Mouse (Mus musculus) erythroblast, embryonic 14.5 days (primary cell): ENCODE data around the gene Nmt2. TPM values are rescaled to one million over a fixed set of nuclear protein-coding genes. Genes with fewer than 3 reads are reported as not detected.

ENCODE experiments used
- H3K27me3 ChIP-seq: 2 replicates; pipeline ENCODE4 v1.6.1; 2012; ENCODE audit warnings: inconsistent platforms; ENCODE audit not compliant: control insufficient read depth
- H3K36me3 ChIP-seq: 2 replicates; pipeline ENCODE4 v1.6.1; 2012; ENCODE audit warnings: mild to moderate bottlenecking, inconsistent platforms; ENCODE audit not compliant: control insufficient read depth
- H3K4me1 ChIP-seq: 2 replicates; pipeline ENCODE4 v1.6.1; 2012; ENCODE audit warnings: inconsistent platforms; ENCODE audit not compliant: control insufficient read depth
- H3K4me3 ChIP-seq: replicated peaks from 2 replicates; pipeline ENCODE3; 2012; ENCODE audit warnings: moderate library complexity, mild to moderate bottlenecking, inconsistent platforms
- H3K9me3 ChIP-seq: 2 replicates; pipeline ENCODE4 v1.6.1; 2012; ENCODE audit warnings: low read length, inconsistent platforms, mixed read lengths; ENCODE audit not compliant: control insufficient read depth
- GATA1 ChIP-seq: IDR thresholded peaks from 2 replicates; pipeline ENCODE4 v1.6.1; 2012; ENCODE audit warnings: low read length, inconsistent platforms, mixed read lengths
- TAL1 ChIP-seq: IDR thresholded peaks from 3 replicates; pipeline ENCODE4 v1.6.1; 2012; ENCODE audit warnings: low read length, inconsistent platforms, mixed read lengths
- polyA plus RNA-seq: library from polyadenylated mRNA; stranded (reverse); fragments of >175 nt; gene quantifications from 2 replicates; pipeline ENCODE4 v1.2.3, GENCODE M21; 2012

Gene Nmt2
- 0.70 and 1.3 TPM in 2 replicates for polyA plus RNA-seq

DNA sequence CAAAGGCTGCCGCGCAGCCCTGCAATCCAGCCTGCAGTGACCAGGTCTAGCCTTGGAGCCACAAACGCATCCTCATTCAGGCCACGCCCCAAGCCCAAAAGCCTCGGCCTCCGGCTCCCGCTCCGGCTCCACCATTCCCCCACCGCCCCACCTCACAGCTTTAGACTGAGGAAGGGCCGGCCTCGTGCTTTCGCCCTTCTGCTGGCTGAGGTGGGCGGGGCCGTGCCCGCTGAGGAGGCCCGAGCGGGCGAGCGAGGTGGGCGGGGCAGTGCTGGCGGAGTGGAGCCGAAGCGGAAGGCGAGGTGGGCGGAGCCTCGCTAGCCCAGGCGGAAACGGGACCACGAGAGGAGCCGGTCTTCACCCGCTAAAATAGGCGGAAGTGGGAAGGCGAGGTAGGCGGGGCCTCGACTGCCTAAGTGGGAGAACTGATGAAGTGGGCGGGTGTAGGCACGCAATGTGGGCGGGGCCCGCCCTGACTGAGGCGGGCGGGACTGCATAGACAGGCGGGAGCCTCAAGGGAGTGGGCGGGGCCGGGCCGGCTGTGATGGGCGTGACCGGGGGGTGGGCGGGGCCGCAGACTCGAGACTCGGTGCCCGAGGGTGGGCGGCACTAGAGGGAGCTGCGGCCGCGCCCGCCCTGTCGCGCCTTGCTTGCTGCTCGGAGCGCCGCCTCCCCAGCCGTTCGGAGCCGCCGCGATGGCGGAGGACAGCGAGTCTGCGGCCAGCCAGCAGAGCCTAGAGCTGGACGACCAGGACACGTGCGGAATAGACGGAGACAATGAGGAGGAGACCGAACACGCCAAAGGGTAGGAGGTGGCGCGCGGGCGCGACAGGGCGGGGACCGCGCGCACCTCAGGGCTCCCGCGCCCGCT, at the start of gene Nmt2:
Gene Nmt2, plus strand, starts transcription at position 611 of the 871 bp plus-strand sequence.
- Histone ChIP-seq H3K4me3 (peak within 1 kb of the TSS; percentile 96), H3K36me3 (no peaks in the 10 kb centered on the region; the same call in 1 of the 2 replicates), H3K9me3 (no peaks in the 10 kb centered on the region), H3K27me3 (no peaks in the 10 kb centered on the region), H3K4me1 (peaks cover 35% of the 10 kb centered on the region)
- TF ChIP-seq TAL1, result no peak
- TF ChIP-seq GATA1, result no peak

DNA sequence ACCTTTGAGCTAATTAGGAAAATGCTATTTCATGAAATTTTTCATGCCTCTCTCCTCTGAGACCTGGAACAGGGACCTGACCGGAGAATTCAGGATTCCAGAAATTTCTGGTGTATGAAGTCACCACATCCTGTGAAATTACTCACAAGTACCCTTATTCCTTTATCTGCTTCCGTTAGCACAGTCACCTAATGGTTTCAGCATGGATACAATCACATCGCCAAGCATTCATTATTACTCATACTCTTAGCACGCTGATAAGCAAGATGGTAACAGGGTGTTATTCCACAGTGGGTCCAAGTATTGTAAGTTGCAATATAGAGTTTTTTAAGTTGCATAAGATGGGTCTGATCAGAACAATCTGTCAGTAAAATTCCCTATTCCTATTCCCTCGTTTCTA, 44.8 kb upstream of the Nmt2 start:
- Histone ChIP-seq H3K4me3 (no peak overlapping the region), H3K4me1 (no peaks in the 10 kb centered on the region), H3K27me3 (no peaks in the 10 kb centered on the region), H3K36me3 (no peaks in the 10 kb centered on the region), H3K9me3 (no peaks in the 10 kb centered on the region)
- TF ChIP-seq GATA1 (no peak), TAL1 (no peak)

DNA sequence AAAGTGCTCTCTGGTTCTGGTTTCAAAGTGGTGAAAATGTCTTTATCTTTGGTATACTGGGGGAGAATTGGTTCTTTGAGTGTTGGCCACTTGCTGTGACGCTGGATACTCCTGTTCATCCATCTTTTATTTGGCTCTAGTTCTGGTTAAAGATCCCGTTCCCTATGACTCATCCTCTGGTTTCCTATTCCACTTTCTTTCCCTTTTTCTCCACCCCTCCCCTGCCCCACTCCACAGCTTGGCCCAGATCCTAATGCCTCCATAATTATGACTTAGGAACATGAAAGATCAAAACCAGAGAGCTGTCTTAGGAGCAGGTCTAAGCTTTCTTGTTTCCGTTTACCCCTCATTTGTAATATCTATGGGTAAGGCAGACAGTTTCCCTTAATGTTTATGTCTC, 39.8 kb upstream of the Nmt2 start:
- H3K36me3 ChIP-seq, result no peaks in the 10 kb centered on the region
- no peak overlapping the region for H3K4me3 ChIP-seq
- H3K27me3 ChIP-seq, result no peaks in the 10 kb centered on the region
- H3K4me1 ChIP-seq, result no peaks in the 10 kb centered on the region
- TF ChIP-seq TAL1 (no peak), GATA1 (no peak)
- H3K9me3 ChIP-seq, result no peaks in the 10 kb centered on the region

DNA sequence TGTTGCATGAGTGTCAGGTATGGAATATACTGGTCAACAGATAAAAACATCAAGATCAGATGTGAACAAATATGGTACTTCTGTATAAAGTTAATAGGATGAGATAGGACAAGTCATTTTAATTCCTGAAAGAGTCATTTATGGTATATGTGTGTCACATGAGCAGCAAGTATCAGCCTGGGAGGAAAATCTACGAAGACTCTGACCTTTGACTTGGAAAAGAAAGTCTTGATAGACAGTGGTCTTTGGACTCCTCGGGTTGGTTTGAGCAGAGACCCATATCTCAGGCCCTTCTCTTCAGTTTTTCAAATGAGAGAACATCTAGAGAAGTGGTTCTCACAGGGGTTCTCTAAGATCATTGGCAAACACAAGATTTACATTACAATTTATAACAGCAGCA, 32.7 kb upstream of the Nmt2 start:
- Histone ChIP-seq H3K9me3 (no peaks in the 10 kb centered on the region), H3K4me1 (no peaks in the 10 kb centered on the region), H3K4me3 (no peak overlapping the region), H3K27me3 (no peaks in the 10 kb centered on the region), H3K36me3 (no peaks in the 10 kb centered on the region)
- no peak for TF ChIP-seq GATA1

DNA sequence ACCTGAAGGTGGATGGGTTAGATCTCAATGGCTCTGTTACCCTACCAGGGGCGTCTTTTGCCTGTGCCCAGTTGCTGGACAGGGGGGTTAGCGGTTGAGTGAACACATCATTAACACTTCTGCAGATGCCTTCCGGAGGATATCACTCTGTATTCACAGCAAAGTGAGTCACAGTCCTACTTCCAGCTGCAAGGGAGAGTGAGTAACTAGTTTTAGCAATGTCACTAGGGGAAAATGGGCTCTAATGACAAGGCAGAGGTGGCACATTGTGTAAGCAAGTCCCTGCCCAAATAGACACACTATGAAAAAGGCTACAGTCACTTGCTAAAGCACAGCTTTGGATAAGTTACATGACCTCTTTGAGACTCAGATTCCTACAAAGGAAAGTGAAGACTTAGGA, 17.5 kb upstream of the Nmt2 start:
- Histone ChIP-seq H3K4me1 (no peaks in the 10 kb centered on the region), H3K36me3 (no peaks in the 10 kb centered on the region), H3K9me3 (no peaks in the 10 kb centered on the region), H3K4me3 (no peak overlapping the region), H3K27me3 (no peaks in the 10 kb centered on the region)
- TF ChIP-seq GATA1 (no peak), TAL1 (no peak)

DNA sequence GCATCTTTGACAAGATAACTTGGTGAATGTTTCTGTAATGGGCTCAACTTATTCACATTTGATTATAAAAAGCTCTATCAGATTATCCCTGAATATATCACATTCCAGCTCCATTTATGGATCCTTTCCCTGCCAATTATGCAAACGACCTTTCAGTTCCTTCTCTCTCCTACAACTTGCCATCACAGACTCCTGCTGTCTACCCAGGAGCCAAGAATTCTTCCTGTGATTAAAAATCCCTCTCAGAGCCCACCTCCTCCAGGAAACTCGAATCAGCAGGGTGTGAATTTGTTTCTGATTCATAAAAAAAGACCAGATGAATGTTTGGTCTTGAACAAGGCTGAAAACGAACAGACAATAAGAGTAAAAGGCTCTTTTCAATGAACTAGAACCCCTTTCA, 16.1 kb upstream of the Nmt2 start:
- H3K9me3 ChIP-seq, result no peaks in the 10 kb centered on the region
- no peaks in the 10 kb centered on the region for H3K27me3 ChIP-seq
- no peaks in the 10 kb centered on the region for H3K36me3 ChIP-seq

DNA sequence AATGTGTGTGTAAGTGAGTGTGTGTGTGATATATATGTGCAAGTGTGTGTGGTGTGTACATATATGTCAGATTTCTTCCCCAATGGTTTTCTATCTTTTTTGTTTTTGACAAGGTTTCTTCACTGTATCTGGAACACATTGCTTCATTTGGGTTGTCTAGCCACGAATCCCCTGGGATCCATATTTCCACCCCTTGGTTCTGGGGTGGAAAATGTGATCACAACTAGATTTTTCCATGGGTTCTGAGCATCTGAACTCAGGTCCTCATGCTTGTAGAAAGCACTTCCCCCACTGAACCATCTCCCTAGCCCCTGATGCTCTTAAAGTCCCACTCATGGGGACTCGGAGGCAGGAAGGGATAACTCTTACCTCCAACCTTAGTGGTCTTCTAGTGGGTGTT, 10.7 kb upstream of the Nmt2 start:
- H3K36me3 ChIP-seq, result no peaks in the 10 kb centered on the region
- H3K4me3 ChIP-seq, result no peak overlapping the region
- no peaks in the 10 kb centered on the region for H3K4me1 ChIP-seq
- no peaks in the 10 kb centered on the region for H3K27me3 ChIP-seq
- no peak for TF ChIP-seq GATA1
- H3K9me3 ChIP-seq, result no peaks in the 10 kb centered on the region

More for the DNA sequence above, 16.1 kb upstream of the Nmt2 start:
- Histone ChIP-seq H3K4me1 (no peaks in the 10 kb centered on the region), H3K4me3 (no peak overlapping the region)
- no peak for TF ChIP-seq TAL1
- no peak for TF ChIP-seq GATA1

DNA sequence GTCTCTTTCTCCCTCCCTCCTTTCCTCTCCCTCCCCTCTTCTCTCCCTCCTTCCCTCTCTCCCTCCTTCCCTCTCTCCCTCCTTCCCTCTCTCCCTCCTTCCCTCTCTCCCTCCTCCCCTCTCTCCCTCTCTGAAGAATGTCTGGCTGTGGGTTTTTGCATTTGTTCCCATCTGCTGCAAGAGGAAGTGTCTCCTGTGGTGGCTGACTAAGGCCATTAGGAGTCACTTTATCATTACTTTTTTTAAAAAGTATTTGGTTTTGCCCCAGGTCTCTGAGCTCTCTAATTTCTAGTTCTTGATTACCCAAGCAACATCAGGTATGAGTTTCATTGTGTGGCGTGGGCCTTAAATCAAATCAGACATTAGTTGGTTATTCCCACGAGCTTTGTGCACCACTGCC, 7.9 kb upstream of the Nmt2 start:
- Histone ChIP-seq H3K4me3 (no peak overlapping the region), H3K27me3 (no peaks in the 10 kb centered on the region), H3K4me1 (no peaks in the 10 kb centered on the region), H3K9me3 (no peaks in the 10 kb centered on the region), H3K36me3 (no peaks in the 10 kb centered on the region)
- no peak for TF ChIP-seq TAL1
- TF ChIP-seq GATA1, result no peak

DNA sequence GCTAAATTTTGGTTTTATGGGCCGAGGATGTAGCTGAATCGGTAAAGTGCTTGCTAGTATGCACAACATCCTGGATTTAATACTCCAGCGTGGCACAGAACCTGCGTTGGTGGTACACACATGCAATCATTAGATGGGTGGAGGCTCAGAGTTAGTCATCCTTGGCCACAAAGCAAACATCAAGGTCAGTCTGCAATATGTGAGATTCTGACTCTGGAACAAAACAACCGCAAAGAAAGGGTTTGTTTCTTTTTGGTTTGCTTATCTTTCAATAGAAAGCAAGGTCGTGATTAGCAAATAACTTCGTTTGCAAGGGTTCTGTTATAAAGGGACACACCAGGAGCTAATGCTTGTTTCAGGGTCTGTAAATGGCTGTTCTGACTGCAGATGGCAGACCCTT, 6.5 kb upstream of the Nmt2 start:
- Histone ChIP-seq H3K27me3 (no peaks in the 10 kb centered on the region), H3K4me1 (peaks cover 3% of the 10 kb centered on the region), H3K4me3 (no peak overlapping the region), H3K36me3 (no peaks in the 10 kb centered on the region), H3K9me3 (no peaks in the 10 kb centered on the region)
- no peak for TF ChIP-seq TAL1
- no peak for TF ChIP-seq GATA1

DNA sequence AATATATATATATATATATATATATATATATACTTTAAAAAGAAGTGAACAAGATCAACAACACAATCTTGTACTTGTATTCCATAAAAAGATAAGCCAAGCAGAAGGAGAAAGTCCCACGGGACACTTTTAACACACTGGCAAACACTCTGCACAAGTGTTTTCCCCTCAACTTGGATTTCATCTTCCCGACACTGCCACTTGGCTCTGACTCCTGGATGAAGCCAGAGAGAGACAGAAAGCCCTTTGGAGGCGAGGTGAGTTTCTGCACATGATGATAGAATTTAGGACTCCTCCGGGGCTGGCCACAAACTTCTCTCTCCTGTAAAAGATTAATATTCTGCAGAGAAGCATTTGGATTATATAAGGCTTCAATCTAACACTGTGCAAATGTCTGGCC, 2.7 kb upstream of the Nmt2 start:
- H3K36me3 ChIP-seq, result no peaks in the 10 kb centered on the region
- H3K27me3 ChIP-seq, result no peaks in the 10 kb centered on the region
- no peaks in the 10 kb centered on the region for H3K9me3 ChIP-seq
- H3K4me1 ChIP-seq, result peaks cover 33% of the 10 kb centered on the region
- no peak overlapping the region for H3K4me3 ChIP-seq
- no peak for TF ChIP-seq GATA1
- TF ChIP-seq TAL1, result no peak
